Mouse (Mus musculus): ENCODE measurements around the gene Dclk1.

Dclk1 gene

GRCm38 (mm10) chr3:55331694-55332093 lies 89.5 kb downstream of the Dclk1 start:
- DNase-seq (ENCODE audit: low read depth, low spot score) = no peak

- no peak for DNase-seq (ENCODE audit: low read depth, low spot score)
Observed at GRCm38 (mm10) chr3:55333511-55333910, 91.3 kb downstream of the Dclk1 start.

- DNase-seq (ENCODE audit: low read depth, low spot score) = no peak
Observed at GRCm38 (mm10) chr3:55336895-55337294, 94.7 kb downstream of the Dclk1 start.

- DNase-seq (ENCODE audit: low read depth, low spot score) = peak; percentile 68
Observed at GRCm38 (mm10) chr3:55337671-55338070, 95.5 kb downstream of the Dclk1 start.

- peak; percentile 71 for DNase-seq (ENCODE audit: low read depth, low spot score)
Observed at GRCm38 (mm10) chr3:55342445-55342844, 100.3 kb downstream of the Dclk1 start.

GRCm38 (mm10) chr3:55347371-55348025 lies 105.3 kb downstream of the Dclk1 start:
- peak; percentile 89 for DNase-seq (ENCODE audit: low read depth, low spot score)

- DNase-seq (ENCODE audit: low read depth, low spot score) = peak; percentile 80
Observed at GRCm38 (mm10) chr3:55348026-55348390, 105.8 kb downstream of the Dclk1 start.

- DNase-seq (ENCODE audit: low read depth, low spot score) = no peak
Observed at GRCm38 (mm10) chr3:55350194-55350593, 108.0 kb downstream of the Dclk1 start.

GRCm38 (mm10) chr3:55351281-55352052 lies 109.3 kb downstream of the Dclk1 start:
- DNase-seq (ENCODE audit: low read depth, low spot score) = peak; percentile 94

GRCm38 (mm10) chr3:55352529-55352928 lies 110.4 kb downstream of the Dclk1 start:
- peak; percentile 55 for DNase-seq (ENCODE audit: low read depth, low spot score)

GRCm38 (mm10) chr3:55353169-55353568 lies 111.0 kb downstream of the Dclk1 start:
- peak; percentile 71 for DNase-seq (ENCODE audit: low read depth, low spot score)

- peak; percentile 74 for DNase-seq (ENCODE audit: low read depth, low spot score)
Observed at GRCm38 (mm10) chr3:55353909-55354511, 111.8 kb downstream of the Dclk1 start.

GRCm38 (mm10) chr3:55354765-55355164 lies 112.6 kb downstream of the Dclk1 start:
- peak; percentile 91 for DNase-seq (ENCODE audit: low read depth, low spot score)

GRCm38 (mm10) chr3:55358486-55358885 lies 116.3 kb downstream of the Dclk1 start:
- DNase-seq (ENCODE audit: low read depth, low spot score) = no peak

GRCm38 (mm10) chr3:55360836-55361235 lies 118.7 kb downstream of the Dclk1 start:
- DNase-seq (ENCODE audit: low read depth, low spot score) = peak; percentile 58

GRCm38 (mm10) chr3:55367166-55367565 lies 125.0 kb downstream of the Dclk1 start:
- no peak for DNase-seq (ENCODE audit: low read depth, low spot score)

- DNase-seq (ENCODE audit: low read depth, low spot score) = peak; percentile 33
Observed at GRCm38 (mm10) chr3:55369156-55369555, 127.0 kb downstream of the Dclk1 start.

- peak; percentile 95 for DNase-seq (ENCODE audit: low read depth, low spot score)
Observed at GRCm38 (mm10) chr3:55373689-55374088, 131.5 kb downstream of the Dclk1 start.

GRCm38 (mm10) chr3:55378591-55378990 lies 136.4 kb downstream of the Dclk1 start:
- DNase-seq (ENCODE audit: low read depth, low spot score) = peak; percentile 50

- no peak for DNase-seq (ENCODE audit: low read depth, low spot score)
Observed at GRCm38 (mm10) chr3:55380471-55380870, 138.3 kb downstream of the Dclk1 start.

GRCm38 (mm10) chr3:55392605-55393004 lies 150.4 kb downstream of the Dclk1 start:
- peak; percentile 58 for DNase-seq (ENCODE audit: low read depth, low spot score)

GRCm38 (mm10) chr3:55393549-55393948 lies 151.4 kb downstream of the Dclk1 start:
- no peak for DNase-seq (ENCODE audit: low read depth, low spot score)

GRCm38 (mm10) chr3:55396792-55397191 lies 154.6 kb downstream of the Dclk1 start:
- peak; percentile 87 for DNase-seq (ENCODE audit: low read depth, low spot score)

Data from brain, adult 2 months (tissue).